Mouse (Mus musculus): Measurements from ENCODE around the gene Cracr2b.

DNA sequence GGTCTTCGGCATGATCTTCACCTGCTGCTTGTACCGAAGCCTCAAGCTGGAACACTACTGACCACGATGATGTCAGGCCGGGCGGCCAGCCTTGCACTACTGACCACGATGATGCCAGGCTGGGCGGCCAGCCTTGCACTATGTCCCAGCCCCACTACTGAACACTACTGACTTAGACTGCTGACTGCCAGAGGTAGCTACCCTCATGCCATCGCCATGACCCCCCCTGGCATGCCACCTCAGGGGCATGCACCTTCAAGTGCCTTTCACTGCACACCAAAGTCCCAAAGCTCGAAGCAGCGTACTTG lies 9.7 kb downstream of the Cracr2b start:
- TF ChIP-seq GATA1 (IDR thresholded peaks at IDR 0.05; ENCODE audit: low read length) = no peak
- no peak for TF ChIP-seq TAL1 (IDR thresholded peaks at IDR 0.05; ENCODE audit: low read length)

All from erythroblast, embryonic 14.5 days (primary cell).